Mouse (Mus musculus) adrenal gland, adult 2 months (tissue): ENCODE measurements at regions not wholly inside any gene's neighbourhood (a gene's known extent, or its start where the extent isn't known, plus 50 kb on each side); places are given as distances from the start of the nearest gene placed in this dataset.

ENCODE experiments used
- DNase-seq: peaks from one replicate; pipeline ENCODE4 v3.0.0; 2021

- DNase-seq = no peak
These were observed 126.1 kb downstream of the Zbtb18 start for GRCm38 (mm10) chr1:177568056-177568816.

GRCm38 (mm10) chr1:177569572-177569971, 127.4 kb downstream of the Zbtb18 start:
- no peak for DNase-seq

GRCm38 (mm10) chr1:177573017-177573725, 131.0 kb downstream of the Zbtb18 start:
- no peak for DNase-seq

GRCm38 (mm10) chr1:177573781-177574180, 131.6 kb downstream of the Zbtb18 start:
- no peak for DNase-seq

- no peak for DNase-seq
These were observed 132.2 kb downstream of the Zbtb18 start for GRCm38 (mm10) chr1:177574312-177574711.

- no peak for DNase-seq
These were observed 142.2 kb downstream of the Zbtb18 start for GRCm38 (mm10) chr1:177584302-177584886.

GRCm38 (mm10) chr1:177585320-177585719, 143.2 kb downstream of the Zbtb18 start:
- DNase-seq = no peak

- no peak for DNase-seq
These were observed 140.6 kb upstream of the 1700016C15Rik start for GRCm38 (mm10) chr1:177589034-177589433.

GRCm38 (mm10) chr1:177589656-177590055, 140.0 kb upstream of the 1700016C15Rik start:
- DNase-seq = no peak

- DNase-seq = no peak
These were observed 137.9 kb upstream of the 1700016C15Rik start for GRCm38 (mm10) chr1:177591742-177592141.

GRCm38 (mm10) chr1:177592337-177592736, 137.3 kb upstream of the 1700016C15Rik start:
- DNase-seq = no peak

GRCm38 (mm10) chr1:177594341-177594740, 135.3 kb upstream of the 1700016C15Rik start:
- DNase-seq = no peak

- no peak for DNase-seq
These were observed 134.2 kb upstream of the 1700016C15Rik start for GRCm38 (mm10) chr1:177595326-177595914.

GRCm38 (mm10) chr1:177597036-177597435, 132.6 kb upstream of the 1700016C15Rik start:
- no peak for DNase-seq

- no peak for DNase-seq
These were observed 124.2 kb upstream of the 1700016C15Rik start for GRCm38 (mm10) chr1:177605353-177605969.

- DNase-seq = no peak
These were observed 122.0 kb upstream of the 1700016C15Rik start for GRCm38 (mm10) chr1:177607565-177607964.

- DNase-seq = no peak
These were observed 121.0 kb upstream of the 1700016C15Rik start for GRCm38 (mm10) chr1:177608551-177609020.

GRCm38 (mm10) chr1:177609226-177609625, 120.4 kb upstream of the 1700016C15Rik start:
- DNase-seq = no peak

GRCm38 (mm10) chr1:177609683-177610082, 119.9 kb upstream of the 1700016C15Rik start:
- DNase-seq = no peak

- no peak for DNase-seq
These were observed 119.5 kb upstream of the 1700016C15Rik start for GRCm38 (mm10) chr1:177610156-177610555.

- no peak for DNase-seq
These were observed 117.1 kb upstream of the 1700016C15Rik start for GRCm38 (mm10) chr1:177612546-177612945.

- no peak for DNase-seq
These were observed 114.0 kb upstream of the 1700016C15Rik start for GRCm38 (mm10) chr1:177615609-177616008.
